Mouse (Mus musculus): ENCODE results near the gene Dscam. TPM values are rescaled to one million over a fixed set of nuclear protein-coding genes. Genes with fewer than 3 reads are reported as not detected.

Dscam gene
- polyA plus RNA-seq, 1 experiment from 2014 or later = 0.01 TPM

- no peaks in the 10 kb centered on the region for H3K79me2 ChIP-seq (ENCODE audit: inconsistent target)
- 93% methylated on average over 5 of the region's 5 CpGs for WGBS (ENCODE audit: missing documents)
- no peak overlapping the region for H3K27ac ChIP-seq
- H3K36me3 ChIP-seq (ENCODE audit: inconsistent target) = no peaks in the 10 kb centered on the region
- no peak overlapping the region for H3K4me3 ChIP-seq (ENCODE audit: inconsistent target)
Measured at GRCm38 (mm10) chr16:97018304-97018703, 152.2 kb downstream of the Dscam start.

GRCm38 (mm10) chr16:97017171-97017738 is 153.3 kb downstream of the Dscam start:
- 92% methylated on average over 3 of the region's 3 CpGs for WGBS (ENCODE audit: missing documents)
- H3K27ac ChIP-seq = no peak overlapping the region
- no peaks in the 10 kb centered on the region for H3K36me3 ChIP-seq (ENCODE audit: inconsistent target)
- no peaks in the 10 kb centered on the region for H3K79me2 ChIP-seq (ENCODE audit: inconsistent target)
- no peak overlapping the region for H3K4me3 ChIP-seq (ENCODE audit: inconsistent target)

DNA sequence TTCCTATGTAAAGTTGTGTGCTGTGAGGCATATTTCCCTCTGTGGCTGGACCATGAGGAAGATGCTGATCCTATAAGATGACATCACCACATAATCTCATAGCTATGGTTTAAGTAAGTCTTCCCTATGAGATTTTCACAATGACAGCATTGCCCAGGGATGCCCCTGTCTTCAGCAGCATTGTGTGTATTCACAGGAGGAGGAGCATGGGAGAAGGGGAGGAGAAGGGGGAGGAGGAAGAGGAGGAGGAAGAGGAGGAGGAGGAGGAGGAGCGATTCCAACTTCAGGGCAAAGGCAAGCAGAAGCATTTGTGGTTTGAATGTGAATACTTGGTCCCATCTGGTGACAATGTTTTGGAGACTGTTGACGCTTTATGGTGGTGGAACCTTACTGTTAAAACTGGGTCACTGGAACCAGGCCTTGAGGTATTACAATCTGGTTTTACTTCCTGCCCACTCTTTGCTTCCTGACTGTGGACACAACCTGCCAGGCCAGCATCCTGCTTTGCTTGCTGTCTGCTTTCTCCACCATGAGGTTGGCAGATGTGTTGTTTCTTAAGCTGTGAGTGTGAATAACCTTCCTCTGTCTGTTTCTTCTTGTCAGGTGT is 154.2 kb downstream of the Dscam start:
- WGBS (ENCODE audit: missing documents) = 51% methylated on average over 2 of the region's 2 CpGs
- Histone ChIP-seq H3K4me3 (ENCODE audit: inconsistent target) (no peak overlapping the region), H3K27ac (no peak overlapping the region), H3K79me2 (ENCODE audit: inconsistent target) (no peaks in the 10 kb centered on the region), H3K36me3 (ENCODE audit: inconsistent target) (no peaks in the 10 kb centered on the region)

DNA sequence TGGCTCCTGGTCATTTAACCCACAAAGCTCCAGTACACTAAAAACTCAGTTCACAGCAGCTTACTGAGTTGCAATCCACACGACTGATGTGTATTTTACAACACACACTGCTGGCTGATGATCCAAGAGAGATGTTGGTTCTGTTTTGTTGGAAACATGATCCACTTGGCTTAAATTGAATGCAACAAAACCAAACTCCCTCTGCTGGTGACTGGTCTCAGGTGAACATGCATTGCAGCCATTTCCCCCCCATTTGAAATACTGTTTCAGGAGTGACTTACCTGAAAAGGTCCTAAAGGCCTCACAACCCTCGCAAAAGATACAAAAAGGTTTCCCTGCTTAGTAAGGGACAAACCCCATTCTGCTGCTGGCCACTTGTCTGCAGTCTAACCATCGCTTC is 156.2 kb downstream of the Dscam start:
- Histone ChIP-seq H3K27ac (no peak overlapping the region), H3K79me2 (ENCODE audit: inconsistent target) (no peaks in the 10 kb centered on the region), H3K4me3 (ENCODE audit: inconsistent target) (no peak overlapping the region), H3K36me3 (ENCODE audit: inconsistent target) (no peaks in the 10 kb centered on the region)
- WGBS (ENCODE audit: missing documents) = 86% methylated on average over 3 of the region's 3 CpGs

DNA sequence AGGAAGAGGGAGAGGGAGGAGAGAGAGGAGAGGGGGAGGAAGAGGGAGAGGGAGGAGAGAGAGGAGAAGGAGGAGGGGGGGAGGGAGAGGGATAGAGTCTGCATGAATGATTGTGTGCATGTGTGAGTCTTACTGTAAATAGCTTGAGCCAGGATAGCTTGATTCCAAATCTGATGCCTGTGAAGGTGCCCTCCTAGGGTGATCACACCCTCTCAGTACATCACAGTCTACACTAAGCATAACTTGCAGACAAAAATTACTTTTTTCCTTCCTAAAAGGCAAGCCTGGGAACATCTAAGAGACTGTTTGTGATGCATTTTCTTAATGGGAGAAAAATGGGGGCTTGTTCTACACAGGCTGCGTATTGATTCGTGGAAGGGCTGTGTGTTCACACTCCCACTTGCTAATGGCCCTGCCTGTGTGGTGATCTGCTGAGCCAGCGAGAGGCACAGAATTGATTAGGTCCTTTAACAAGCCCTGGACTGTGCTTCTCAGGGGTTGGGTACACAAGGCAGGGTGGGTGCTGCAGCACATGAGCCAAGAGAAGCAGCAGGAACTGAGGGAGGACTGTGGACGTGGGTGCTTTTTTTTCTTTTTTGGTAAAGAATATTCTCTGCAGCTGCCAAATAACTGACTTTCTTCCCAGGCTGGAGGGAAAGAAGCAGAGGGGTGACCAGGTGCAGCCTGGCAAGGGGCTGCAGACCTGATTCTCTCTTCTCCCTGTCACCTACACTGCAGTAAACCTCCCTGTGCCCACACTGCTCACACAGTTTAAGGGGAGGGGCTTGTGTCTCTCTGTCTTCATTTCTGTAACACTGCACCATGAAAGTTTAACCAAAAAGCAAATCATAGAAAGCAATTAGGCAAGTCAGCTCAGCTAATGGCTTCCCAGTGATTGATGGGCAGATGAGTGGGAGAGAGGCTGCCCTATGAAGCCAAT is 161.2 kb downstream of the Dscam start:
- 85% methylated on average over 4 of the region's 4 CpGs for WGBS (ENCODE audit: missing documents)
- no peaks in the 10 kb centered on the region for H3K36me3 ChIP-seq (ENCODE audit: inconsistent target)

GRCm38 (mm10) chr16:97007892-97008527 is 162.5 kb downstream of the Dscam start:
- WGBS (ENCODE audit: missing documents) = 79% methylated on average over 10 of the region's 11 CpGs
- Histone ChIP-seq H3K36me3 (ENCODE audit: inconsistent target) (no peaks in the 10 kb centered on the region), H3K4me3 (ENCODE audit: inconsistent target) (no peak overlapping the region), H3K27ac (no peak overlapping the region), H3K79me2 (ENCODE audit: inconsistent target) (no peaks in the 10 kb centered on the region)

More for the DNA sequence above, 161.2 kb downstream of the Dscam start:
- no peak overlapping the region for H3K4me3 ChIP-seq (ENCODE audit: inconsistent target)
- no peak overlapping the region for H3K27ac ChIP-seq
- no peaks in the 10 kb centered on the region for H3K79me2 ChIP-seq (ENCODE audit: inconsistent target)

DNA sequence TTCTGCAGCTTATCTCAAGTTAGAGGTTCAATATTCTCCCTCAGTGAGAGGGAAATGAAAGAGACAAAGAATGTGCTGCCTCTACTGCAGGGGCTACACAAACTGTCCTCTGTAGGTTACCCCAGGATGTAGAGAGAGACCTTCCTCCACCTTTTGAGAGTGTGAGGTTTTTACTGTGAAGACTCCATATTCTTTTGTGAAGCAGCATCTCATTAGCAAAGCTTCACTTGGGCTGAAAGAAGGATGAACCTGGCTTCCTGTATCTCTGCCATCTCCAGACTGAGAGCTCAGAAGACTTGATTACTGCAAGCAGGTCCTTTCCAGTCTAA is 163.7 kb downstream of the Dscam start:
- Histone ChIP-seq H3K36me3 (ENCODE audit: inconsistent target) (no peaks in the 10 kb centered on the region), H3K4me3 (ENCODE audit: inconsistent target) (no peak overlapping the region), H3K79me2 (ENCODE audit: inconsistent target) (no peaks in the 10 kb centered on the region), H3K27ac (no peak overlapping the region)

DNA sequence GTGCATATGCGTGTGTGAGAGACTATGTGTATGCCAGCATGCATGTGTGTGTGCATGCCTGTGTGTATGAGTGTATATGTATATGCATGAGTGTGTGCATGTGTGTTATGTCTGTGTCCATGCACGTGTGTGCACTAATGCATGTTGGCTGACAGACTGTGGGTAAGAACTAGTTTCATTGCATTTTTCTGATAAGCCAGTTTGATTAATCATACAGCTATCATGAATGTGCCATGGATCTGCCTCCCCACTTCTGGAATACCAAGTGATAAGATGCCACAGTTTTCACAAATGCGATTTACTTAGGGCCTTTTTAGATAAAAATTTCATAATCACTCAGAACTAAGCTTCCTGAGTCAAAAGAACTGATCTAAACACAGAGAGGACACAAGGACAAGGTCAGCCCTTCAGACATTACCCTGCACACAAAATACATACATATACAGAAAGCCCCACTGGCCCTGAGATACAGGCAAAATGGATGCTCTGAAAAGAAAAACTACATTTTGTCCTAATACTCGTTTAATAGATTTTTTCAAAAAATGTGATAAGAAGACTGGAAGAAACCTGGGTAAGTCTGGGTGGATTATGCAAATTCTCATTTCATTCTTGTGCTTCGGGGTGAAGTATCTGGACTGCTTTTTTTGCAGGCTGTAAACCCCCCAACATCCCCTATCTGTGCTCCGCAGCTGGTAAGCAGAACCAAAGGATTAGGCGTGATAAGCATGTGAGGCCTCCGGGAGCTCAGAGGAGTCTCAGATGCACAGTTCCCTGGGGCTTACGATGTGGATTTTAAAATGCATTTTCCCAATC is 164.3 kb downstream of the Dscam start:
- Histone ChIP-seq H3K4me3 (ENCODE audit: inconsistent target) (no peak overlapping the region), H3K27ac (no peak overlapping the region), H3K36me3 (ENCODE audit: inconsistent target) (no peaks in the 10 kb centered on the region), H3K79me2 (ENCODE audit: inconsistent target) (no peaks in the 10 kb centered on the region)
- 83% methylated on average over 9 of the region's 9 CpGs for WGBS (ENCODE audit: missing documents)

DNA sequence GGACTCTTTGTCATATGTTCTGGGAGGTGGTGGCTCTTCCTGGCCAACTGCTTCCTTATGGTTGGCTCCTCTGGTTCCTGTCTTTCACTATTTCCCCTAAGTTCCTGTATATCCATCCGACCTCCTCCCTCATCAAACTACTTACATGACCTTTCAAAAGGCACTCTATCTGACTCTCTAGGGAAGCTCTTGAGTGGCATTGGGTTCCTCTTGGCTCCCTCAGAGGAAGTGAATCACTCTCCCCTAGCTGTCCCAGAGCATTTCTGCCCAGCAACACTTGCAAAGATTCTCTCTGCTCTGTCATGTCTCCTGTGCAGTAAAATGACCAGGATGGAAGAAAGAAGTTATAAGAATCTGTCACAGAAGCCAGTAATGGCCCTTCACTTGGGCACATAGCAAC is 166.6 kb downstream of the Dscam start:
- Histone ChIP-seq H3K4me3 (ENCODE audit: inconsistent target) (no peak overlapping the region), H3K27ac (no peak overlapping the region), H3K79me2 (ENCODE audit: inconsistent target) (no peaks in the 10 kb centered on the region), H3K36me3 (ENCODE audit: inconsistent target) (no peaks in the 10 kb centered on the region)
- WGBS (ENCODE audit: missing documents) = 0% methylated on average over 1 of the region's 1 CpGs

DNA sequence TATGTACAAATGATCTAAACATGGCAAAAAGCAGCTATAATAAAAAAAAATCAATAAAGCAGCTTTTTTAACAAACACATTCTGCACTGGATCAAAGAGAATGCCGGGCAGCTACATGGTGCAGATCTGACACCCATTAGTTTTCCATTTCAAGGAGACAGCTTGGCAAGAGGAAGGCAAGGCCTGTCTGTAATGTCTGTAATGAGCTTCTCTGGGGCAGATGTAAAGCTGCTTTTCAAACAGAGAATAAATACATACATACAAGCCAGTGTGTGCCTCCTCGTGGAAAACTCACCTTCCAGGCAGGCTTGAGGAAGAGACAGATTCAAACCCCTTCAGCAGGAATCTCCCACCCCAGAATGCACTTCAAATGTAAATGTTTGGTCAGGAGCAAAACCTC is 167.7 kb downstream of the Dscam start:
- no peaks in the 10 kb centered on the region for H3K79me2 ChIP-seq (ENCODE audit: inconsistent target)
- H3K36me3 ChIP-seq (ENCODE audit: inconsistent target) = no peaks in the 10 kb centered on the region
- WGBS (ENCODE audit: missing documents) = 91% methylated on average over 2 of the region's 2 CpGs
- no peak overlapping the region for H3K4me3 ChIP-seq (ENCODE audit: inconsistent target)
- no peak overlapping the region for H3K27ac ChIP-seq

DNA sequence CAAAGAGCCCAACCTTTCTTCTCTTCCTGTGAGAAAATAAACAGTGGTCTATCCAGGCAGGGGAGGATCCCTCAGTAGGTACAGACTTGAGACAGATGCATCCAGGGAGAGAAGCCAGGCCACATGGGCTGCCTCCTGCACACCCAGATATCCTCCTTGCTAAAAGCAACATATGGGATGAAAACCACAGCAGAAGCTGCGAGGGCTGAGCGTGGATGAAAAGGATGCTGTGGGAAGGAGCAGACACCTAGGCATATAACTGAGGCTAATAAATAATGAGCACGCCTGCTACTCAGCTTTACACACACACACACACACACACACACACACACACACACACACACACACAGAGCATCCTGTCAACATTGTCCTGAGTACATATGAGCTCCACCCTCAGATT is 168.4 kb downstream of the Dscam start:
- no peaks in the 10 kb centered on the region for H3K36me3 ChIP-seq (ENCODE audit: inconsistent target)
- H3K27ac ChIP-seq = no peak overlapping the region
- 92% methylated on average over 3 of the region's 3 CpGs for WGBS (ENCODE audit: missing documents)
- no peak overlapping the region for H3K4me3 ChIP-seq (ENCODE audit: inconsistent target)
- H3K79me2 ChIP-seq (ENCODE audit: inconsistent target) = no peaks in the 10 kb centered on the region

- WGBS (ENCODE audit: missing documents) = 89% methylated on average over 3 of the region's 3 CpGs
- H3K79me2 ChIP-seq (ENCODE audit: inconsistent target) = no peaks in the 10 kb centered on the region
Measured at GRCm38 (mm10) chr16:96996854-96997253, 173.7 kb downstream of the Dscam start.

GRCm38 (mm10) chr16:96995858-96996257 is 174.7 kb downstream of the Dscam start:
- H3K4me3 ChIP-seq (ENCODE audit: inconsistent target) = no peak overlapping the region
- 85% methylated on average over 4 of the region's 4 CpGs for WGBS (ENCODE audit: missing documents)
- no peaks in the 10 kb centered on the region for H3K36me3 ChIP-seq (ENCODE audit: inconsistent target)
- H3K27ac ChIP-seq = no peak overlapping the region
- H3K79me2 ChIP-seq (ENCODE audit: inconsistent target) = no peaks in the 10 kb centered on the region

More at GRCm38 (mm10) chr16:96996854-96997253, 173.7 kb downstream of the Dscam start:
- Histone ChIP-seq H3K27ac (no peak overlapping the region), H3K4me3 (ENCODE audit: inconsistent target) (no peak overlapping the region), H3K36me3 (ENCODE audit: inconsistent target) (no peaks in the 10 kb centered on the region)

GRCm38 (mm10) chr16:96987396-96987795 is 183.2 kb downstream of the Dscam start:
- no peaks in the 10 kb centered on the region for H3K79me2 ChIP-seq (ENCODE audit: inconsistent target)
- WGBS (ENCODE audit: missing documents) = 83% methylated on average over 2 of the region's 2 CpGs
- no peak overlapping the region for H3K27ac ChIP-seq

More at GRCm38 (mm10) chr16:96987396-96987795, 183.2 kb downstream of the Dscam start:
- no peak overlapping the region for H3K4me3 ChIP-seq (ENCODE audit: inconsistent target)
- H3K36me3 ChIP-seq (ENCODE audit: inconsistent target) = no peaks in the 10 kb centered on the region

Measured in macrophage (primary cell).